In the genomic region with DNA sequence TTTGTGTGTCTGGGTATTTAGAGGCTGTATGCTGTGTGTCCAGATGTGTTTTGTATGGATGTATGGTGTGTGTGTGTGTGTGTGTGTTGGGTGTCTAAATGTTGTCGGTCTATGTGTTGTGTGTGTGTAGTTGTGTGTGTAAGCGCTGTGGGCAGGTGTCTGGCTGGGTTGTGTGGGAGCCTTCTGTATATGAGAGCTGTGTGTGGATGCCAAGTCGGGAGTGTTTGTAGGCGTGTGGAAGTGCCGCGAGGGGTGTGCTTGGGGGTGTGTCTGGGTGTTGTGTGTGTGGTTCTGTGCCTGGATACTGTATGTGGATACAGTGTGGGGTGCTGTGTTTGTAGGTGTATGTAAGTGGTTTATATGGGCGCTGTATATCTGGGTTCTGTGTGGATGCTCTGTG, we compare ENCODE assay signal across 8 mouse cellular contexts. TPM values are rescaled to one million over a fixed set of nuclear protein-coding genes. Genes with fewer than 3 reads are reported as not detected.
DNase-seq lines count a peak whose midpoint lies in the region; ATAC-seq and TF ChIP-seq lines count a peak whose summit lies in the region.
"Had no signal": no experiment of that assay in that cellular context is flagged by ENCODE, and none has a peak within 500 bp of the region (broad histone marks: within the 10 kb centered on the region; RNA-seq: fewer than 3 reads in every experiment).

No protein-coding gene starts in this region.

- H3K9me3 ChIP-seq in forebrain, embryonic 13.5 days (replicated peaks): no peaks in the 10 kb centered on the region
- H3K9me3 ChIP-seq in hindbrain, postnatal 0 days (ENCODE audit: low read length): no peaks in the 10 kb centered on the region
- H3K9me3 ChIP-seq in neural tube, embryonic 15.5 days (replicated peaks): no peaks in the 10 kb centered on the region
- H3K9me3 ChIP-seq: midbrain, embryonic 12.5 days had no signal

- no peak for DNase-seq in liver, adult 2 months (ENCODE audit: extremely low read depth, low read depth, low spot score)
- DNase-seq in liver: no peak
- no peak for DNase-seq in hindbrain, postnatal 0 days (ENCODE audit: low spot score)
- no peak for DNase-seq in urinary bladder, postnatal 36 days (ENCODE audit: low spot score in 2 of 2)
- no peak for DNase-seq in gastrocnemius, adult 18-20 months (ENCODE audit: low spot score)

- WGBS in liver, adult 2 months: 34% methylated on average over 7 of the region's 7 CpGs
- 36% methylated on average over 7 of the region's 7 CpGs for WGBS in forebrain, embryonic 13.5 days
- 30% methylated on average over 7 of the region's 7 CpGs for WGBS in hindbrain, postnatal 0 days
- WGBS in neural tube, embryonic 15.5 days: 27% methylated on average over 7 of the region's 7 CpGs

- peak overlapping the region; percentile 51; the same call in 1 of the 2 replicates for H3K4me2 ChIP-seq in forebrain, embryonic 13.5 days
- H3K4me2 ChIP-seq in hindbrain, postnatal 0 days (ENCODE audit: low read depth, low read length): peak overlapping the region; percentile 60
- H3K4me2 ChIP-seq in neural tube, embryonic 15.5 days: peak overlapping the region; percentile 77

- H3K4me3 ChIP-seq in liver, adult 2 months (ENCODE audit: insufficient read depth, low read depth, low read length): no peak overlapping the region
- H3K4me3 ChIP-seq in forebrain, embryonic 13.5 days: no peak overlapping the region
- H3K4me3 ChIP-seq in hindbrain, postnatal 0 days (ENCODE audit: low read length): peak overlapping the region; percentile 37
- H3K4me3 ChIP-seq in neural tube, embryonic 15.5 days (replicated peaks): peak overlapping the region; percentile 36

- H3K4me1 ChIP-seq in liver, adult 2 months (ENCODE audit: control insufficient read depth, insufficient read depth, low read length): peaks cover 1% of the 10 kb centered on the region; the same call in 1 of the 2 replicates
- H3K4me1 ChIP-seq in forebrain, embryonic 13.5 days: peaks cover 27% of the 10 kb centered on the region
- no peaks in the 10 kb centered on the region; the same call in 1 of the 2 replicates for H3K4me1 ChIP-seq in hindbrain, postnatal 0 days (ENCODE audit: insufficient read depth, low read length)
- H3K4me1 ChIP-seq in neural tube, embryonic 15.5 days: peaks cover 27% of the 10 kb centered on the region

- no peak for TF ChIP-seq CTCF in liver, adult 2 months (IDR thresholded peaks at IDR 0.05; ENCODE audit: low read depth, low read length)
- no peak for TF ChIP-seq CTCF in hindbrain, postnatal 0 days (IDR thresholded peaks at IDR 0.05; ENCODE audit: low read depth)

- peaks cover 10% of the 10 kb centered on the region for H3K27me3 ChIP-seq in liver, adult 2 months (ENCODE audit: control insufficient read depth, insufficient read depth, low read length)
- H3K27me3 ChIP-seq in forebrain, embryonic 13.5 days: peaks cover 85% of the 10 kb centered on the region
- H3K27me3 ChIP-seq in hindbrain, postnatal 0 days (ENCODE audit: insufficient read depth, low read length): peaks cover 30% of the 10 kb centered on the region
- H3K27me3 ChIP-seq in neural tube, embryonic 15.5 days (replicated peaks): peaks cover 80% of the 10 kb centered on the region

- peak overlapping the region; percentile 59; the same call in 1 of the 2 replicates for H3K9ac ChIP-seq in liver, adult 2 months (ENCODE audit: low read depth, low read length)
- no peak overlapping the region for H3K9ac ChIP-seq in forebrain, embryonic 13.5 days
- H3K9ac ChIP-seq in hindbrain, postnatal 0 days (replicated peaks; ENCODE audit: low read length): no peak overlapping the region
- no peak overlapping the region for H3K9ac ChIP-seq in neural tube, embryonic 15.5 days (replicated peaks)
- H3K9ac ChIP-seq: midbrain, embryonic 12.5 days had no signal

- no peaks in the 10 kb centered on the region for H3K36me3 ChIP-seq in liver, adult 2 months (ENCODE audit: control insufficient read depth, insufficient read depth, low read length)
- H3K36me3 ChIP-seq in forebrain, embryonic 13.5 days (ENCODE audit: poor library complexity, severe bottlenecking): no peaks in the 10 kb centered on the region
- no peaks in the 10 kb centered on the region for H3K36me3 ChIP-seq in hindbrain, postnatal 0 days (ENCODE audit: insufficient read depth, low read length)
- H3K36me3 ChIP-seq in neural tube, embryonic 15.5 days: no peaks in the 10 kb centered on the region
- H3K36me3 ChIP-seq: midbrain, embryonic 12.5 days had no signal

- TF ChIP-seq POLR2A in liver, adult 2 months (IDR thresholded peaks at IDR 0.05; ENCODE audit: extremely low read depth, insufficient read depth, low read length): no peak

- H3K27ac ChIP-seq in liver, adult 2 months (replicated peaks; ENCODE audit: insufficient read depth, low read depth, low read length): no peak overlapping the region
- no peak overlapping the region for H3K27ac ChIP-seq in forebrain, embryonic 13.5 days
- no peak overlapping the region for H3K27ac ChIP-seq in hindbrain, postnatal 0 days
- no peak overlapping the region for H3K27ac ChIP-seq in neural tube, embryonic 15.5 days (replicated peaks)
- H3K27ac ChIP-seq: midbrain, embryonic 12.5 days had no signal

- ATAC-seq in forebrain, embryonic 13.5 days: no peak
- peak; percentile 10; the same call in 1 of the 2 replicates for ATAC-seq in hindbrain, postnatal 0 days
- peak; percentile 19 for ATAC-seq in neural tube, embryonic 15.5 days (ENCODE audit: low FRiP score)

- no peaks in the 10 kb centered on the region for H3K79me2 ChIP-seq in liver, adult 2 months (ENCODE audit: control insufficient read depth, insufficient read depth, low read length)

RNA-seq across cellular contexts. Expression of a gene that starts 1.1 kb away (rescaled TPM):
- total RNA-seq in liver, adult 2 months (2014; rRNA removed): 0.60 and 1.4 TPM in 2 replicates
- polyA plus RNA-seq in liver, adult 2 months (2012; rRNA removed): 3.5 and 6.6 TPM in 2 replicates
- 0.40 and 0.64 TPM in 2 replicates for polyA plus RNA-seq in forebrain, embryonic 13.5 days (2015; fragmentation: Nextera tagmentation; extraction: Ambion mirVana)
- total RNA-seq in hindbrain, postnatal 0 days (2014; rRNA removed): 15.7 and 18.3 TPM in 2 replicates
- 8.9 and 9.3 TPM in 2 replicates for polyA plus RNA-seq in hindbrain, postnatal 0 days (2015; fragmentation: Nextera tagmentation; extraction: Ambion mirVana)
- 3.9 and 6.1 TPM in 2 replicates for polyA plus RNA-seq in neural tube, embryonic 15.5 days (2015; fragmentation: Nextera tagmentation; extraction: Ambion mirVana)
- total RNA-seq in gastrocnemius, adult 18-20 months (2021): under 1 TPM; 0.09 to 0.11 TPM

RNA-seq across cellular contexts. Expression of a gene that starts 9.1 kb away (rescaled TPM):
- 0.28 and 0.40 TPM in 2 replicates for total RNA-seq in liver, adult 2 months (2014; rRNA removed)
- 1.4 and 1.6 TPM in 2 replicates for polyA plus RNA-seq in liver, adult 2 months (2012; rRNA removed)
- polyA plus RNA-seq in forebrain, embryonic 13.5 days (2015; fragmentation: Nextera tagmentation; extraction: Ambion mirVana): 0.18 and 0.21 TPM in 2 replicates
- 0.18 and 1.0 TPM in 2 replicates for total RNA-seq in hindbrain, postnatal 0 days (2014; rRNA removed)
- polyA plus RNA-seq in hindbrain, postnatal 0 days (2015; fragmentation: Nextera tagmentation; extraction: Ambion mirVana): 0.91 and 1.2 TPM in 2 replicates
- polyA plus RNA-seq in neural tube, embryonic 15.5 days (2015; fragmentation: Nextera tagmentation; extraction: Ambion mirVana): 1.6 and 3.6 TPM in 2 replicates
- total RNA-seq in gastrocnemius, adult 18-20 months (2021): 10 to 100 TPM; 32.5 to 37.0 TPM

RNA-seq across cellular contexts. Expression of a gene that starts 27.6 kb away (rescaled TPM):
- total RNA-seq in liver, adult 2 months (2014; rRNA removed): 112 and 185 TPM in 2 replicates
- polyA plus RNA-seq in liver, adult 2 months (2012; rRNA removed): 384 and 617 TPM in 2 replicates
- 2.0 and 3.0 TPM in 2 replicates for polyA plus RNA-seq in forebrain, embryonic 13.5 days (2015; fragmentation: Nextera tagmentation; extraction: Ambion mirVana)
- total RNA-seq in hindbrain, postnatal 0 days (2014; rRNA removed): 3.7 TPM in 2 replicates
- 5.2 and 5.5 TPM in 2 replicates for polyA plus RNA-seq in hindbrain, postnatal 0 days (2015; fragmentation: Nextera tagmentation; extraction: Ambion mirVana)
- 4.3 and 7.3 TPM in 2 replicates for polyA plus RNA-seq in neural tube, embryonic 15.5 days (2015; fragmentation: Nextera tagmentation; extraction: Ambion mirVana)
- total RNA-seq in gastrocnemius, adult 18-20 months (2021): 1 to 10 TPM; 3.4 to 4.1 TPM

RNA-seq across cellular contexts. Expression of a gene that starts 28.0 kb away (rescaled TPM):
- total RNA-seq in liver, adult 2 months (2014; rRNA removed): 8.8 and 12.5 TPM in 2 replicates
- polyA plus RNA-seq in liver, adult 2 months (2012; rRNA removed): 19.2 and 21.8 TPM in 2 replicates
- 2.9 and 3.0 TPM in 2 replicates for polyA plus RNA-seq in forebrain, embryonic 13.5 days (2015; fragmentation: Nextera tagmentation; extraction: Ambion mirVana)
- 3.8 and 6.7 TPM in 2 replicates for total RNA-seq in hindbrain, postnatal 0 days (2014; rRNA removed)
- 11.0 and 11.8 TPM in 2 replicates for polyA plus RNA-seq in hindbrain, postnatal 0 days (2015; fragmentation: Nextera tagmentation; extraction: Ambion mirVana)
- polyA plus RNA-seq in neural tube, embryonic 15.5 days (2015; fragmentation: Nextera tagmentation; extraction: Ambion mirVana): 5.6 and 8.2 TPM in 2 replicates
- total RNA-seq in gastrocnemius, adult 18-20 months (2021): under 1 TPM; 0.78 to 0.97 TPM

RNA-seq across cellular contexts. Expression of a gene that starts 30.1 kb away (rescaled TPM):
- 1.0 and 2.6 TPM in 2 replicates for total RNA-seq in liver, adult 2 months (2014; rRNA removed)
- 2.1 and 2.4 TPM in 2 replicates for polyA plus RNA-seq in liver, adult 2 months (2012; rRNA removed)
- polyA plus RNA-seq in forebrain, embryonic 13.5 days (2015; fragmentation: Nextera tagmentation; extraction: Ambion mirVana): 15.5 and 16.6 TPM in 2 replicates
- total RNA-seq in hindbrain, postnatal 0 days (2014; rRNA removed): 129 and 145 TPM in 2 replicates
- polyA plus RNA-seq in hindbrain, postnatal 0 days (2015; fragmentation: Nextera tagmentation; extraction: Ambion mirVana): 11.6 and 14.2 TPM in 2 replicates
- polyA plus RNA-seq in neural tube, embryonic 15.5 days (2015; fragmentation: Nextera tagmentation; extraction: Ambion mirVana): 9.1 and 14.0 TPM in 2 replicates
- total RNA-seq in gastrocnemius, adult 18-20 months (2021): 1 to 10 TPM; 4.0 to 4.6 TPM

Comparison
In these comparisons a context has a peak if more than half of its experiments do, and no peak if none do; other contexts are left out.
1. H3K4me3 ChIP-seq: peak in hindbrain, postnatal 0 days (single experiment) and neural tube, embryonic 15.5 days (single experiment); none in liver, adult 2 months (single experiment) and forebrain, embryonic 13.5 days (single experiment).
2. RNA of a gene that starts 27.6 kb away (polyA plus RNA-seq): 384 to 617 TPM in liver, adult 2 months; 5.2 to 5.5 TPM in hindbrain, postnatal 0 days, 4.3 to 7.3 TPM in neural tube, embryonic 15.5 days and 2.0 to 3.0 TPM in forebrain, embryonic 13.5 days; every median in the first group is over 10 times any median in the second.
3. Peak in every context shown above with its lines, with median percentiles within 50 percentile points of each other: H3K4me2 ChIP-seq.